Mouse (Mus musculus): ENCODE measurements around the gene Gpc5. TPM values are rescaled to one million over a fixed set of nuclear protein-coding genes. Genes with fewer than 3 reads are reported as not detected.
A peak's percentile ranks its signal among the peaks of the same experiment; 100 is the strongest.

Gene Gpc5
- polyA plus RNA-seq, 1 experiment from 2014 or later: 5.5 TPM

DNA sequence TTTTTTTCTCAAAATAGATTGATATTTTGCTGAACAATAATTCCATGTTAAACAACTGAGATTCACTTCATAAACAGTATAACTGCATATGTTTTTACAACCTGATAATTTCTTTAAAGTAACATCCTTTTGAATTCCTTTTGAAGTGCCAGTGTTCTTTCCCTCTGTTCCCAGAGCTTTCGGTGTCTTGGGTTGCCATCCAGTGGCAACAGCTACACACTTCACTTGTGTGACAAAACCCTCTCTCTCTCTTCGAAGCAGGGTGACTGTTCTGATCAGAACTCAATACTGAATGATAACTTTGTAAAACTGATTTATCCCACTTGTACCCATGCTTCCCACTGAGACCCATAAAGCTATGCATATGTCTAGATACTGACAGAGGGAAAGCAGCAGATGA is 358.9 kb downstream of the Gpc5 start:
- no peak for ATAC-seq (ENCODE audit: low FRiP score, low TSS enrichment)
- no peaks in the 10 kb centered on the region for H3K36me3 ChIP-seq (ENCODE audit: control insufficient read depth, insufficient read depth, low read length)
- no peak overlapping the region for H3K4me2 ChIP-seq (ENCODE audit: low read length)
- WGBS: 58% methylated on average over 2 of the region's 2 CpGs
- no peaks in the 10 kb centered on the region for H3K27me3 ChIP-seq (ENCODE audit: control insufficient read depth, insufficient read depth, low read length)
- no peak overlapping the region for H3K27ac ChIP-seq (replicated peaks; ENCODE audit: low read depth, low read length)
- H3K9ac ChIP-seq (replicated peaks; ENCODE audit: low read length): no peak overlapping the region
- DNase-seq: peak; percentile 66
- no peak overlapping the region for H3K4me3 ChIP-seq (replicated peaks; ENCODE audit: low read depth, low read length)
- no peaks in the 10 kb centered on the region for H3K9me3 ChIP-seq (ENCODE audit: control insufficient read depth, low read length)
- H3K4me1 ChIP-seq (ENCODE audit: control insufficient read depth, insufficient read depth, low read length): no peaks in the 10 kb centered on the region

DNA sequence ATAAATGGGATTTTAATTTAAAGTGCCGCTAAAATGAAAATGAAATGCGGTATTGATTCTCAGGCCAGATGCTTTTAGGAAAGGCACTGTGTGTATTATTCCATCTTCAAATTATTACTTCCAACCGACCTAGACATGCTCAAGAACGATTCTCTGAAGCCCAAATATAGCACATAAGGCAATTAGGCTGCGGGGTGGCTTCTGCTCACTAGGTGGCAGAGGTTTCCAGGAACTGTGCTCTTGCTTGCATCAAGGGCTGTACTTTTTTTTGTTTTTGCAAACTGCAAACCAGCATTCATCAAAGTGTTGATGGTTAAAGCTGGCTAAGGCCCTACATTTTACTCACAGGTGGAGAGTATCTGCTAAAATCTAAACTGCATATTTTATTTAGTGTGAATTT is 375.9 kb downstream of the Gpc5 start:
- WGBS: 63% methylated on average over 5 of the region's 5 CpGs

DNA sequence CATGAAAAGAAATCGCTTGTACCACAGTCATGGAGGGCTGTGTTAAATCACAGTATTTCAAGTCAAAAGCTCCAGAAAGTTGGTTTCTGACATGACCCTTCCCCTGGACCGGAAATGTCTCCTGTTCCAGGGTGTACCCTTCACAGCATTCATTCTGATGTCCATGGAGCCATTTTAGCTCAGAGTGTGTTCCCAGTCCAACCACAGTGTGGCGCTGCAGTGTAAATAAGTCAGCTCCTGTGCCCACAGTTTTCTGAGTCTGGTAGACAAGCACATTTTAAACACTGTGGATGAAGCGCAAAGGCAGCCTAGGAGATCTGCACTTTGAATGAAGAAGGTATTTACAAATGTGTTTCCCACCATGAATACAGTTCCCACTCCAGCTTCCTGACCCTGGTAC is 383.2 kb downstream of the Gpc5 start:
- H3K27me3 ChIP-seq (ENCODE audit: control insufficient read depth, insufficient read depth, low read length): no peaks in the 10 kb centered on the region
- H3K9me3 ChIP-seq (ENCODE audit: control insufficient read depth, low read length): no peaks in the 10 kb centered on the region
- WGBS: 48% methylated on average over 4 of the region's 4 CpGs
- no peak overlapping the region for H3K4me3 ChIP-seq (replicated peaks; ENCODE audit: low read depth, low read length)
- no peak overlapping the region for H3K4me2 ChIP-seq (ENCODE audit: low read length)
- H3K9ac ChIP-seq (replicated peaks; ENCODE audit: low read length): no peak overlapping the region
- ATAC-seq (ENCODE audit: low FRiP score, low TSS enrichment) (no peak), DNase-seq (peak; percentile 81)
- no peaks in the 10 kb centered on the region for H3K4me1 ChIP-seq (ENCODE audit: control insufficient read depth, insufficient read depth, low read length)
- no peaks in the 10 kb centered on the region for H3K36me3 ChIP-seq (ENCODE audit: control insufficient read depth, insufficient read depth, low read length)
- H3K27ac ChIP-seq (replicated peaks; ENCODE audit: low read depth, low read length): no peak overlapping the region

More for the DNA sequence above, 375.9 kb downstream of the Gpc5 start:
- H3K4me2 ChIP-seq (ENCODE audit: low read length): no peak overlapping the region
- H3K27ac ChIP-seq (replicated peaks; ENCODE audit: low read depth, low read length): no peak overlapping the region
- no peak for ATAC-seq (ENCODE audit: low FRiP score, low TSS enrichment)
- H3K27me3 ChIP-seq (ENCODE audit: control insufficient read depth, insufficient read depth, low read length): no peaks in the 10 kb centered on the region
- H3K4me1 ChIP-seq (ENCODE audit: control insufficient read depth, insufficient read depth, low read length): no peaks in the 10 kb centered on the region
- H3K4me3 ChIP-seq (replicated peaks; ENCODE audit: low read depth, low read length): no peak overlapping the region
- no peaks in the 10 kb centered on the region for H3K9me3 ChIP-seq (ENCODE audit: control insufficient read depth, low read length)
- no peak overlapping the region for H3K9ac ChIP-seq (replicated peaks; ENCODE audit: low read length)
- H3K36me3 ChIP-seq (ENCODE audit: control insufficient read depth, insufficient read depth, low read length): no peaks in the 10 kb centered on the region
- DNase-seq: peak; percentile 71

DNA sequence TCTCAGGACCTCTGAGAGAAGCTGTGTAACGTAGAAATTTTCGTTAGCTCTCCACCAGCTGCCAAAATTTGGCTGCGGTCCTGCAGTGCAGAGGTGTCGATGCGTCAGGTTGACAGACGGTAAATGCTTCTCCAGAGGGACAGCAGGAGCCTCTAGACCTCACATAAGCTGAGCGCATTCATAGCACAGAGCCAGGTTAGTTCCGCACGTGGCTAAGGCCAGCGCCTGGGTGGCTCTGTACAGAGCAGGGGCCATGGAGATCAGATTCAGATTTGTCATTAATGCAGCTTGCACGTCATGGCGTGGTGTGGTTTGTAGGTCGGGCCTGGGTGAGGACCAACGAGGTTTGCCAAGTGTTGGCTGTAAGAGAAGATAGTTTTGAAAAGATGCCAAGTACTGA is 385.3 kb downstream of the Gpc5 start:
- Histone ChIP-seq H3K4me2 (ENCODE audit: low read length) (no peak overlapping the region), H3K4me3 (replicated peaks; ENCODE audit: low read depth, low read length) (no peak overlapping the region), H3K9ac (replicated peaks; ENCODE audit: low read length) (no peak overlapping the region), H3K4me1 (ENCODE audit: control insufficient read depth, insufficient read depth, low read length) (no peaks in the 10 kb centered on the region), H3K36me3 (ENCODE audit: control insufficient read depth, insufficient read depth, low read length) (no peaks in the 10 kb centered on the region), H3K27ac (replicated peaks; ENCODE audit: low read depth, low read length) (no peak overlapping the region), H3K9me3 (ENCODE audit: control insufficient read depth, low read length) (no peaks in the 10 kb centered on the region), H3K27me3 (ENCODE audit: control insufficient read depth, insufficient read depth, low read length) (no peaks in the 10 kb centered on the region)
- 64% methylated on average over 14 of the region's 14 CpGs for WGBS
- DNase-seq (no peak), ATAC-seq (ENCODE audit: low FRiP score, low TSS enrichment) (no peak)

DNA sequence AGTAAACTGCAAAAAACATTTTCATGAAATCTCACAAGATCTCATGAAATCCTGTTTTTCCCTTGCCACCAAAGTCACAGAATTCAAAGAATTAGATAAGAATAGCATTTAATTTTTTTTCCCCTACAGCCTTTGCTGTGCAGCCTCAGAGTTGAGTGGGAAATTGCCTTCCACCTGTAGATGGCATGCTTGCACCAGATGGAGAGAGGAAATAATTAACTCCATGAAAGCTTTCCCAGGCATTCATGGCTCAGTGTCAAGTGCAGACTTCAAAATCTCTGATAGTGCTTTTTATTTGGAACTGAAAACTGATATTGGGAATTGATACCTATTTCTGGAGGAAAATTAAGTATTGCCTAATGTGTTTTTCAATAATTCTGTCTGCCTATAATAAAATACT is 393.1 kb downstream of the Gpc5 start:
- no peaks in the 10 kb centered on the region for H3K36me3 ChIP-seq (ENCODE audit: control insufficient read depth, insufficient read depth, low read length)
- DNase-seq: peak; percentile 82
- no peak overlapping the region for H3K9ac ChIP-seq (replicated peaks; ENCODE audit: low read length)
- no peak overlapping the region for H3K4me3 ChIP-seq (replicated peaks; ENCODE audit: low read depth, low read length)
- H3K27ac ChIP-seq (replicated peaks; ENCODE audit: low read depth, low read length): no peak overlapping the region
- ATAC-seq (ENCODE audit: low FRiP score, low TSS enrichment): peak; percentile 46; the same call in 1 of the 2 replicates
- no peaks in the 10 kb centered on the region for H3K9me3 ChIP-seq (ENCODE audit: control insufficient read depth, low read length)
- no peaks in the 10 kb centered on the region for H3K4me1 ChIP-seq (ENCODE audit: control insufficient read depth, insufficient read depth, low read length)
- no peaks in the 10 kb centered on the region for H3K27me3 ChIP-seq (ENCODE audit: control insufficient read depth, insufficient read depth, low read length)
- H3K4me2 ChIP-seq (ENCODE audit: low read length): no peak overlapping the region

DNA sequence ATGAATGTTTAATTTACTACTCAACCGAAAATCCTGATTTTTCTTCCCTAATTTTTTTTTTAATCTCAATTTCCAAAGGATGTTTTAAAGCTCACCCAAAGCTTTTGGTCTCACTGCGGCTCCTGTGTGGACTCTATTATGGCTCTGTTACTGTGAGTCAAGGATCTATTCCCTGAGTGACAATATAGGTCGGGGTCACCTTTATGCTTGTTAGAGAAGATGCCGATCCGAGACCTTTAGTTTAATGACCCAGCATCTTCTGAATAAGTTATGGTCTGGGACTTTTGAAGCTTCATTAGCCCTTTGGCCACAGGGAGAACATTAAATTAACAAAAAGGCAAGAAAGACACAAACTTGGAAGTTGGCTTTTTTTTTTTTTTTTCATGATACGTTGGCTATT is 408.8 kb downstream of the Gpc5 start:
- no peaks in the 10 kb centered on the region for H3K4me1 ChIP-seq (ENCODE audit: control insufficient read depth, insufficient read depth, low read length)
- H3K36me3 ChIP-seq (ENCODE audit: control insufficient read depth, insufficient read depth, low read length): no peaks in the 10 kb centered on the region
- no peaks in the 10 kb centered on the region for H3K27me3 ChIP-seq (ENCODE audit: control insufficient read depth, insufficient read depth, low read length)
- H3K4me3 ChIP-seq (replicated peaks; ENCODE audit: low read depth, low read length): no peak overlapping the region
- no peak for ATAC-seq (ENCODE audit: low FRiP score, low TSS enrichment)
- no peaks in the 10 kb centered on the region for H3K9me3 ChIP-seq (ENCODE audit: control insufficient read depth, low read length)
- no peak overlapping the region for H3K27ac ChIP-seq (replicated peaks; ENCODE audit: low read depth, low read length)
- no peak overlapping the region for H3K9ac ChIP-seq (replicated peaks; ENCODE audit: low read length)
- H3K4me2 ChIP-seq (ENCODE audit: low read length): no peak overlapping the region
- WGBS: 29% methylated on average over 6 of the region's 6 CpGs
- no peak for DNase-seq

DNA sequence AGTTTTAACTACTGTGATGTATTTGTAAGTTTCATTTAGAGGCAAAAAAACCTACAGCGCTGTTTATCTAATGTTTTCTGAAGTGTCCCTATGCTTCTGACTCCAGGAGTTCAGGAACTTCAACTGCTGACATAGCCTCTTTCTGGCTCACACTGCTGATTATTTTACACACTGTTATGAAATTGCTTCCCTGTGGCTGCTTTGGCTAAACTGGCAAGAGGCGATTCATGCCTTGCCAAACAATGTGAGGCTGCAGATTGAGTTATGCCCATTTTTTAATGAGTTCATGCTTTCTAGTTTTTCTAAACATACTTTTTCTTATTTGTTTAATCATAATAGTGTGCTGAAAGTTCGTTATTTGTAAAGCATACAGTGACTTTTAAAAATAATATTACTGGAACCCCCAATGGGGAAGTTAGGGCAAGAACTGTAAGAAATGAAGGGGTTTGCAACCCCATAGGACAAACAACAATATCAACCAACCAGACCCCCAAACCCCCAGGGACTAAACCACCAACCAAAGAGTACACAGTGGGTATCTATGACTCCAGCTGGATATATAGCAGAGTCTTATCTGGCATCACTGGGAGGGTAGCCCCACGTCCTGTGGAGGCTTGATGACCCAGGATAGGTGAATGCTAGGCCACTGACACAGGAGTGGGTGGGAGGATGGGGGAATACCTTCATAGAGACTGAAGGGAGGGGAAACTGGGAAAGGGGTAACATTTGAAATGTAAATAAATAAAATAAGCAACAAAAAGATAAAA is 454.7 kb downstream of the Gpc5 start:
- H3K9me3 ChIP-seq (ENCODE audit: control insufficient read depth, low read length): no peaks in the 10 kb centered on the region
- no peaks in the 10 kb centered on the region for H3K27me3 ChIP-seq (ENCODE audit: control insufficient read depth, insufficient read depth, low read length)
- WGBS: 82% methylated on average over 4 of the region's 4 CpGs
- no peaks in the 10 kb centered on the region for H3K4me1 ChIP-seq (ENCODE audit: control insufficient read depth, insufficient read depth, low read length)
- DNase-seq: peak; percentile 8
- H3K27ac ChIP-seq (replicated peaks; ENCODE audit: low read depth, low read length): no peak overlapping the region
- H3K36me3 ChIP-seq (ENCODE audit: control insufficient read depth, insufficient read depth, low read length): no peaks in the 10 kb centered on the region
- no peak overlapping the region for H3K4me2 ChIP-seq (ENCODE audit: low read length)
- ATAC-seq (ENCODE audit: low FRiP score, low TSS enrichment): no peak
- H3K9ac ChIP-seq (replicated peaks; ENCODE audit: low read length): no peak overlapping the region
- H3K4me3 ChIP-seq (replicated peaks; ENCODE audit: low read depth, low read length): no peak overlapping the region

DNA sequence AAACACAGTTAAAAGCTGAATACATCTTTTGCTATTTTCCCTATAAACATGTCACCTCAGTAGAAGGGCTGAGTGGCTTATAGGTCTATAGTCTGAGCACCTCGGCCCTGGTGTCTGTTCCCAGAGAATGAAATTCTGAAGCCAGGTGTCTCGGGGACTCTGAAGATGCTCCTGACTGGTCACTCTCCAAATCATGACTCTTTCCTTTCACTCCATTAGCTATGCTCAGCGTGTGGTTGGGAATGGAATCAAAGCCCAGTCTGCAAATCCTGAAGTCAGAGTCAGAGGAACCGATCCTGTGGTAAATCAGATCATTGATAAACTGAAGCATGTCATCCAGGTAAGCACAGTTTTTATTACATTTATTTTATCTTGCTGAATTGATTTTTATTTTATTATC is 460.0 kb downstream of the Gpc5 start:
- Histone ChIP-seq H3K4me2 (ENCODE audit: low read length) (no peak overlapping the region), H3K27me3 (ENCODE audit: control insufficient read depth, insufficient read depth, low read length) (no peaks in the 10 kb centered on the region), H3K27ac (replicated peaks; ENCODE audit: low read depth, low read length) (no peak overlapping the region), H3K9me3 (ENCODE audit: control insufficient read depth, low read length) (no peaks in the 10 kb centered on the region), H3K4me3 (replicated peaks; ENCODE audit: low read depth, low read length) (no peak overlapping the region), H3K36me3 (ENCODE audit: control insufficient read depth, insufficient read depth, low read length) (no peaks in the 10 kb centered on the region), H3K9ac (replicated peaks; ENCODE audit: low read length) (no peak overlapping the region), H3K4me1 (ENCODE audit: control insufficient read depth, insufficient read depth, low read length) (no peaks in the 10 kb centered on the region)
- ATAC-seq (ENCODE audit: low FRiP score, low TSS enrichment) (no peak), DNase-seq (no peak)
- 45% methylated on average over 4 of the region's 4 CpGs for WGBS

DNA sequence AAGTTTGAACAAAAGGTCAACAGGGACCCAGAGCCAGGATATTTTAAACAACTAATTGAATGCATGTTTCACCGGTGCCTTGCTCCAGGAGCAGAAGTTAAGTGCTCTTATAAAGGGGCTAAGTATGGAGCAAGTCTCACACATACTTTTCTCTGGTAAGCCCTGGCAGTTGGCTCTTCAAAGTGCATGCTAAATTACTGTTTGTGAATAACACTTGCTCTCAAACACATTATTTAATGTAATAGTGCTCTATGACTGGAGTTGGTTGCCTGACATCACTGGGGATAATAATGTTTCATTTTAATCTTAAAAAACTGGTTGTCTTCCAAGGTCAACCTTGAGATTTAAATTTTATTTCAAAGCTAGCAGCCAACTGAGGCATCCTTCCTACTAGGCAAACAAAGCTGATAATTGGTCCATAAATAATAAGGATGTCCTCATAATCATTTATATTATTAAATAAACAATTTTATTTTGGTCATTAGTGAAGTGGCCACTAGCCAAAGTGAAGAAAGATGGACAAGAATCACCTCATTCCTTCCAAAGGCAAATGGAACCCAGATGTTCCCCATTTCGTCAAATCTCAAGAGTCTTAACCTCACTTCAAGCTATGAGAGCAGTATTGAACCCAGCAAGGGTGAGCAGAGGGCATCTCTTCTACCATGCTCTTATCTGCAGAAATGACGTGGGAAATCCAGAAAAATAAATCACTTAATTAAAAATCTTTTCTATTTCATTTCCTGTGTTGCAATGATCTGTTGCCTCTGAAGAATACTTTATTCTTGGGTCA is 488.6 kb downstream of the Gpc5 start:
- DNase-seq: no peak
- ATAC-seq (ENCODE audit: low FRiP score, low TSS enrichment): no peak
- no peak overlapping the region for H3K27ac ChIP-seq (replicated peaks; ENCODE audit: low read depth, low read length)
- H3K4me2 ChIP-seq (ENCODE audit: low read length): no peak overlapping the region
- no peaks in the 10 kb centered on the region for H3K36me3 ChIP-seq (ENCODE audit: control insufficient read depth, insufficient read depth, low read length)
- no peaks in the 10 kb centered on the region for H3K9me3 ChIP-seq (ENCODE audit: control insufficient read depth, low read length)
- H3K4me1 ChIP-seq (ENCODE audit: control insufficient read depth, insufficient read depth, low read length): no peaks in the 10 kb centered on the region
- whole genome bisulfite sequencing: 90% methylated on average over 3 of the region's 3 CpGs
- no peak overlapping the region for H3K9ac ChIP-seq (replicated peaks; ENCODE audit: low read length)
- no peaks in the 10 kb centered on the region for H3K27me3 ChIP-seq (ENCODE audit: control insufficient read depth, insufficient read depth, low read length)
- H3K4me3 ChIP-seq (replicated peaks; ENCODE audit: low read depth, low read length): no peak overlapping the region

Data from midbrain, embryonic 14.5 days (tissue).